Mouse (Mus musculus) spleen, postnatal 10 days (tissue): ENCODE data around the gene Gm11627.

Experiments
- DNase-seq, 2 experiments: peaks; one replicate each; pipeline ENCODE4 v3.0.0; 2021 to 2022; ENCODE audit warnings: low spot score in 2 of 2

Gm11627 gene

GRCm38 (mm10) chr11:102602816-102603495 is 23.7 kb upstream of the Gm11627 start:
- DNase-seq, result no peak

GRCm38 (mm10) chr11:102599912-102600311 is 20.7 kb upstream of the Gm11627 start:
- no peak for DNase-seq

- no peak for DNase-seq
These were observed 16.1 kb upstream of the Gm11627 start for GRCm38 (mm10) chr11:102595341-102595820.

GRCm38 (mm10) chr11:102587554-102587953 is 8.3 kb upstream of the Gm11627 start:
- DNase-seq, result no peak

GRCm38 (mm10) chr11:102586445-102587130 is 7.3 kb upstream of the Gm11627 start:
- no peak for DNase-seq

GRCm38 (mm10) chr11:102582736-102583135 is 3.5 kb upstream of the Gm11627 start:
- DNase-seq, result no peak

- DNase-seq, result no peak
These were observed 2.9 kb upstream of the Gm11627 start for GRCm38 (mm10) chr11:102582016-102582610.

GRCm38 (mm10) chr11:102581281-102582015 is 2.2 kb upstream of the Gm11627 start:
- DNase-seq, result no peak

- DNase-seq, result no peak
These were observed 721 bp upstream of the Gm11627 start for GRCm38 (mm10) chr11:102580034-102580330.

- DNase-seq, result peak; percentile 71 to 86
These were observed 731 bp downstream of the Gm11627 start for GRCm38 (mm10) chr11:102578341-102579118.

GRCm38 (mm10) chr11:102576050-102576754 is 3.1 kb downstream of the Gm11627 start:
- DNase-seq, result no peak

GRCm38 (mm10) chr11:102575034-102575433 is 4.2 kb downstream of the Gm11627 start:
- no peak for DNase-seq

- peak; percentile 80 to 90 for DNase-seq
These were observed 6.2 kb downstream of the Gm11627 start for GRCm38 (mm10) chr11:102572866-102573663.

- no peak for DNase-seq
These were observed 10.4 kb downstream of the Gm11627 start for GRCm38 (mm10) chr11:102568756-102569377.

- DNase-seq, result peak in 1 of 2 experiments; percentile 36
These were observed 11.1 kb downstream of the Gm11627 start for GRCm38 (mm10) chr11:102568191-102568590.

- DNase-seq, result no peak
These were observed 11.5 kb downstream of the Gm11627 start for GRCm38 (mm10) chr11:102567723-102568122.

- DNase-seq, result no peak
These were observed 12.1 kb downstream of the Gm11627 start for GRCm38 (mm10) chr11:102567157-102567556.

GRCm38 (mm10) chr11:102566290-102566689 is 13.0 kb downstream of the Gm11627 start:
- no peak for DNase-seq

- DNase-seq, result no peak
These were observed 13.5 kb downstream of the Gm11627 start for GRCm38 (mm10) chr11:102565741-102566140.
